Mouse (Mus musculus): ENCODE results near the gene Srrt.

DNA sequence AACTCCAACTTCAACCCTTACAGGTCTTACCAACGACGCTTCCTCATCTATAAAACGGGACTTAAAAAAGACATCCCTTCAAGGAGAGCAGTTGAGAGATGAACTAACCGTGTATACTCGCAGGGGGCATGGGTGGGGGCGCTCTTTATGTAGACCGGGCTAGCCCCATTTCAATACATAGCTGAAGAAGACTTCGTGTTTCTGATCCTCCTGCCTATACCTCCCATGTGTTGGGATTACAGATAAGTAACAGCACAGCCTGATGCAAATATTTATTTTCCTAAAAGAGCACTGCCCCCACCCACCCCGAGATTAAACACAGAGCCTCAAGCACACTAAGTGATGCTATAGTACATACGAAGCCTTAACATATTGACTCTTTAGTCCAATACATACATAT, 26.8 kb upstream of the Srrt start:
- TF ChIP-seq POLR2A (IDR thresholded peaks at IDR 0.05; ENCODE audit: borderline replicate concordance, control insufficient read depth, low read depth, low read length) (no peak), CTCF (IDR thresholded peaks at IDR 0.05; ENCODE audit: control insufficient read depth, insufficient read depth, low read length) (no peak)

Measured in bone marrow, adult 2 months (tissue).